Mouse (Mus musculus): ENCODE data around the gene Olfr576.

Gene Olfr576

DNA sequence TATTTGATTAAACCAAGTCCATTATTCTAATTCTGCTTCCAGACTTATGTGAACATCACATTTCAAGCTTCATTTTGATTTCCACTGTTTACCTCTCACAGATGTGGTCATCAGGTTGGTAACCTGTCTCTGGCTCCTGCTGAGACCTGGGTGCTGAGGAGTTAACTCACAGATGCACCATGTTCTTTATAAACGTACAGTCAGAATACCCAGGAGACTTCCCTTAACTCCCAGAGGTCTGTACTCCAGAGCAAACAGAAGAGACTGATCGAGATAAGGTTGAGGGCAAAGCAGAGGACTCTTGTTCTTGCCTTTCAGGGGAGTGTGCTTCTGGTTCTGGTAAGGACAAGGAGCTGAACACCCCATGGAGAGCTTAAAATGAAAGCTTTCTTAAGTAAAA is at the start of gene Olfr576:
Gene Olfr576 (plus strand): TSS at position 301 of the 400 bp plus-strand sequence.
- no peak for DNase-seq

DNA sequence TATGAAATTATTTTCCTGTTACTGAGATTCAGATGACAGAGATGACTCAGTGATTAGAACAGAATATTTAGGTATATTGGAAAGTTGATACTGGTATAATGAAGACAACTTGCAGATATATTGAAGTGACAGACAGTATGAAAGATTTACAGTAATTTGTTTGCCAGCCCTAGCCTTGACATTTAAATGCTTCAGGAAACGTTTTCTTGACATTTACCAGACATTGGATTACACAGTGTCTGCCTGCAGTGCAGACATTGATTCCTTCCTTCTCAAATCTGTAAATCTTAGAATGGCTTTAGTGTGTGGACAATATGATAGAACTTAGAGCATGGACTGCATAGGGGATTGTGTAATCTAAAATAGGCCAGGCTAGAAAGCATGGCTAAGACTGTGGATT is 47.2 kb upstream of the Olfr576 start:
- DNase-seq: no peak

DNA sequence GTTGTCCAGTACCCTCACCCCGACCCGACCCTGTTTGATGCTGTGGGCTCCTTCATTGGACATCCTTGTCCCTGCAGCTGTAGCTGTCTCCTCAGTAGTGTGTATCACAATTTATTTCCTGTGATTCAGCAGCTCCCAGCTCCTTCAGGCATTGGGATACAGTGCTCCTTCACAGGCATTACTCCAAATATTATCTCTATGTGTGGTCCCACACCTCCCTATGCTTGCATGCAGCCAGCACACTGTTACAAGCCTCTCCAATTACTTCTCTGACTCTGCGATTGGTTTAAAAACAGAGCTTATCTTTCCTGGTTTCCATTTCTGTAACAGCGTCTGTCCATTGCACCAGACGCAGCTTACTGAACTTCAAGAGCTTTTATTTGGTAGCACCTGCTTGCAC is 46.1 kb upstream of the Olfr576 start:
- DNase-seq: no peak

DNA sequence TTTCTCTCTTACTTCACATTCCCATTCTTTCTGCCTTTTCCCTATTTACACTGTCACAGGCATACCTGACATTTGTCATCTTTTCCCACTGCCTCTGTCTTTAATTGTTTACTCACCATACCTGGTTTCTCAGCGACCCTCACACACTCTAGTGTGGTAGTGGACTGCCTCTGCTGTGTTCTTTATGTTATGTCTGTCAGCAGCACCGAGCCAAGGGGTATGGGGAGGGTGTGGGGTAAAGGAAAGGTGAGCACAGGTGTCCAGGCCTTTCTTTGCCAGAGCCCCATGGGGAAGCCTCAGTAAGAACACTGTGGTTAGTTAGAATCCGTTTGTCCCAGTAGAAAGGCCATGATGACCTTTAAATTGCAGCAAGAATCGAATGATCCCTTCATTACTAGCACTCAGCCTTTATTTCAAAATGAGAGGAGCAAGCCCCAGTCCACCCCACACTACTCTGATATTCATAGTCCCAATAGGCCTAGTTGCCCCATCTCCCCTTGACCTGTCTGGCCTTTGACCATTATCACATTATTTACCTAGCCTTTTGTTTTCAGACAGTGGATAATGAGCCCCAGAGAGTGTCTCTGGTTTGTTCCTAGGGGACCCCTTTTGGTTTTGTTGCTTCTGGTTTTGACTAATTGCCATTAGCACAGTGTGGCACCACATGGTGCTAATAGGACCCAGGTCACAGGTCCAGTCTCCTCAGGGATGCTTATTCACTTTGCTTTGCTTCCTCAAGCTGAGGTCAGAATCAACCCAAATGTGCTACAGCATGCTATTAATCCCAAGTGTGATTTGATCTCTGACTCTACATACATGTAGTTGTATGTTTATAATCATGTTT is 45.2 kb upstream of the Olfr576 start, which contains the start of gene Olfr571:
Gene Olfr571 (minus strand): TSS at position 505 of the 844 bp plus-strand sequence.
- DNase-seq: no peak

DNA sequence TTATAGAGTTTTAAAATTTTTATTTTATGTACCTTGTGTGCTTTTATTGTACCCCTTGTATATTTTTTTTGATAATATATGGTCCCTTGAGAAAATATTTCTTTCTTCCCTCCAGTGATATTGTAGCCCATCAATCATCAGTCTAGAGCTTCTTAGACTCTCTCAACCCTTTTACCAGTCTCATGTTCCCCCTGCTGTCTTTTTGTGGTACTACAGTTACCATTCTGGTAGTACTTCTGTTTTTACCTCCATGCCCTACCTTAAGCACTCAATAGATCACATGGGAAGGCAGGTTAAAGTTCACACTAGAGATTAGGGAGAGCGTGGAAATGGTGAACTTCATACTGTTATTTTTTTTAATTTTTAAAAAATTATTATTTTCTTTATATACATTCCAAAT is 42.8 kb upstream of the Olfr576 start:
- peak; percentile 71 for DNase-seq

DNA sequence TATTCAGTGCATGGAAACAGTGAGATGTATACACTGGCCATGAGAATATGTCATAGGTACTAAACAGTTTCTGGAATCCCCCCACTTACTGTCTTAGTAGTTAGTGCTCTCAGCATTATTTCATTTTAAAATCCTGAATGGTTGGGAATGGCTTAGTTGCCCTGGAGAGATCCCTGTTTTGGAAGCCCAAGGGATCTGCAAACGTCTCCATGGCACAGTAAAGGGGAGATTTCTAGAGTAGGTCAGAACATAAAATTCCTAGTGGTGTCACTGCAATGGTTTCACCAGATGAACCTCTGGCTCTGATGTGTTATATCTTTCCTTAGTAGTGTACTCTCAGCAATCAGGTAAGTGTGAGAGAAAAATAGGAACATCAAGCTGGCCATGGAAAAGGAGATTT is 38.4 kb upstream of the Olfr576 start, which contains the start of gene Olfr572:
Gene Olfr572 (plus strand): TSS at position 301 of the 400 bp plus-strand sequence.
- DNase-seq: no peak

DNA sequence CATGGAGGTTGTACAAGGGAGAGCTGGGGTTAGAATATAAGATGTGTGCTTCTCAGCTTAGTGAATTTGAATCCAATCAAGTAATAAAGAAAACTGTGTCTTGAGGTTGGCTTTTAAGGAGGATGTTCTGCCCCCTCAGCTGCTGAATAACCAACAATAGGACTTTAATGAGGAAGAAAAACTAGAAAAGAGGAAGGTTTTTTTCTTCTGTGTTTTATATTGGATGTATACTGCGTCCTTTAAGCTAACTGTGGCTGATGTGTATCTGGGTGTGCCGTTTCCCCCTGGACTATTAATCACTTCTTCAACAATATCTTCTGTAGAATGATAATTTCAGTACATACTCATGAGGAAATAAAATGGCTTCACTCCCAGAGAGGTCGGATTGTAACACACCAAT is 35.4 kb upstream of the Olfr576 start:
- DNase-seq: no peak

DNA sequence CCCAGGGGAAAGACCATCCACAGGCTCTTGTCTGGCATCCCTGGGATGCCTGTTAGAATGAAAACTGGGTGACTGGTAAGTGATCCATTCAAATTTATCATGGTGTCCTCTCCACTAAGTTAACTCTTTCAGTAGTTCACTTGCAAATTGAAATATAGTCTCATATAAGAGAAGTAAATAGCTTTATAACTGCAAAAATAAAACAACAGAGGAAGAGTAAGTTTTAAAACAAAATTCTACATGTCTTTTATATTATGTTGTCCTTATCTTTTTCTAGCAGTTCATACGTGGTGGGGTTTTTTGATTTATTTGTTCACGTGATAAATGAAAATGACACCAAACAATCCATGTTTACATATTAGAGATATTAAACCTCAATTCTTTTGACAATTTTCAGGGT is 20.0 kb upstream of the Olfr576 start, which contains the start of gene Olfr573-ps1:
Gene Olfr573-ps1 (minus strand): TSS at position 101 of the 400 bp plus-strand sequence.
- no peak for DNase-seq

DNA sequence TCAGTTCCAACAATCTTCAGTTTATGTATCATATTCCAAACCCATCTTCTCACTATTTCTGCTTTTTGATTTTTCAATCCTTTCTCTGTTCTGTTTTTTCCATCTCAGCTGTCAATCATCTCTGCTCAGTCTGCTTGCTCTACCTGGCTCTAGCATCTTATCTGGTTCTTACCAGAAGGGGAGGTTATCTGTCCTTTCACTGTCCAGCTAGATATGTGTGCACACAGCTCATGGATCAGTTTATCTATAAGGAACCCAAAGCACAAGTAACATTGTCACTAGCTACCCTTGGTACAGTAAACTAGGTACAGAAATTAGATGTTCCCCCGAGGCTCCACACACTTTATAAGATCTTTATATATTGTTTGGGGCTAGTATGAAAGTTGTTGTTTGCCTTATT is 19.0 kb upstream of the Olfr576 start:
- DNase-seq: no peak

DNA sequence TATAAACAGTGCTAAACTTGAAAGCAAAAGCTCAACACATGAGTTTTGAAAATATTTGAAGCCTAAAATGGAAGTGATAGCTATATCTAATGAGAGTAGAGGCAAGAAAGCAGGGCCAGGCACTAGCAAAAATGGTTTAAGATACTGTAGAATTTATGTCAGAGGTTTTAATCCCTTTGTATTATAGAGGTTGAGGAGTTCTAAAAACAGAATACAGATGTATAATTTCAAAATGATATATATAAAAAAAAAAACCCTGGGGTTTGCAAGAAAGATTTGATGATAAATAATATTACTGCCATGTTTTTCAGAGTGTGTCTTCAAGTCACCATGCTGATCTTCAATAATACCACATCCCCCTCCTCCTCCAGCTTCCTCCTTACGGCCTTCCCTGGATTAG is 14.3 kb upstream of the Olfr576 start, which contains the start of gene Olfr574:
Gene Olfr574 (plus strand): TSS at position 301 of the 400 bp plus-strand sequence.
- DNase-seq: no peak

DNA sequence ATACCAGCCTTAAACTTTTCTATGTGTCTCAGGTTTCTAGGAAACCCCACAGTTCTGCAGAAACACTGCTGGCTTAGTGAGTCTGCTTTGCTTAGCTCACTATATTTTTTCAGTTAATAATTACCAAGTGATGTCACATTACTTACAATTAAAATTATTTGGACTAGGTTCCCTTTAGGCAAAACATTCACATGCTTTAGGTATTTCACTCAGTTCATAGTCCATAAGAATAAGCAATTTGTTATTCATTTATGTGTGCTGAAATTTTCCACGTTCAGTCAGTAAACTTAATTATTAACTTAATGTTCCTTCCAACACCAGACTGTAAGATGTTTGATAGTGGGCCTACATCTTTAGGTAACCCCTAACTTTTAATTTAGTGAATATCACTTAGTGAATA is 11.7 kb upstream of the Olfr576 start:
- no peak for DNase-seq

DNA sequence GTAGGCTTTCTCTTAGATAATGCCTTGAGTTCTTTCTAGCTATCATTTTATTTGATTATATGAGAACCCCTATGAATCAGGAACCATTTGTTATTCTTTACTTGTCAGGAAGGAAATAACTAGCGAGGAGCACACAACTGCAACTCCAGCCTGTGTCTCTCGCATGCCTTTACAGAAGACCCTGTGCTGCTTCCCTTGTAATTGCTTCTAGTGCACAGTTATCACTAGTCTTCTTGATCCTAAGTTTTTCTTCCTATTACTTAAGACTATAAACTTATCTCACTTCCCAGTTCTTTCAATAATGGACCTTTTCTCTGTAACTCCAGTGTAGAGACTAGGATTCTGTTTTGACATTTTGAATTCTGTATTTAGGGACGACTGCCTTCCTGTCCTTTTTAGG is 4.3 kb upstream of the Olfr576 start:
- no peak for DNase-seq

DNA sequence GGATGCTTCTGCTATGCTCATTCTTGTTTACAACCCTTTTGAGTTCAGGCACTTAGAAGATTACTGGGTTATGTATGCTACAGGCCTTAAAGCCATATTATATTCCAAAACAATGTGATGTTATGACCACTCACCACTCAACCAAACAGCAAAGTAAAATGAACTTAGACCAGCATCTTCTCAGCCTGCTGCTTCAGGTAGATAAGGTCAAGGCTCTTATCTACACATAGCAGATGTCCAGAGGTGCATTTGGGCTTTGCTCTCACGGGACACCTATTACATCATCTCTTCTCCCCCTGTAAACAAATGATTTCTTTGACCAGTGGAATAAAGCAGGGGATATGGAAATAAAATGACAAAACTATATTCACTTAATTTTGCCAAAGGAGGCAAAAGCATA is 3.9 kb upstream of the Olfr576 start, which contains the start of gene Olfr575:
Gene Olfr575 (minus strand): TSS at position 183 of the 400 bp plus-strand sequence.
- DNase-seq: no peak

DNA sequence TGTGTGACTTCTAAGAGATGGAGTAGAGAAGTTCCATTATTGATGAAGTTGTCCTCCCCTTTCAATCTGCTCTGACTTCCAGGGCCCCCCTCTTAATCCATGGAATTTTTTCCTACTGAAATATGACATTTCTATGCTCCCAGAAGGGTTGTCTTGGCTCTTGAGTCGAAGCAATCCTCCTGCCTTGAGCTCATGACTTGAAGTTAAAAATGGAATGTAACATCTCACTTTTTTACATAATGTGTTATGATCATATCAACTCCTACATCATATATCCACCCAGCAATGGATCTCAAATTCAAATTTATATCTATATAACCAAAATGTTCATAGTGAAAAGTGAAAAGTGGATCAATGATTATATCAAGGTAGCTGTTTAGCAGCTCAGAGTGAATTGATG is 11.9 kb downstream of the Olfr576 start:
- no peak for DNase-seq

DNA sequence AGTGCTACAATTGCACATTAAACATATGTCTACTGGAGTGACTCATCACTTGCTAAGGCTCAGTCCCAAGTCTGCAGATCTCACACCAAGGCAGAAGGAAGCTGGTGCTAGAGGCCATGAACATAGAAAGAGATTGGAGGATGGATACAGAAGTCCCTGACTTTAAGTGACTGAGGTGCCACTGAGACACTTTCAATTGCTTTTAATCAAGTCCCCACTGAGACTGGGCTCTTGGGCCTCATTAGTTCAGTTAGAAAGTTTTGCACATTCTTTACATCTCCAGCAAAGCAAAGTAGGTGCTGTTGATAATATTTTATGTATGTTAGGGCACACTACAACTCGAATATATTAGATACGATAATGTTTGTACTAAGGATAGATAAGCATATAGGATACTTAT is 13.4 kb downstream of the Olfr576 start, which contains the start of gene Olfr577:
Gene Olfr577 (minus strand): TSS at position 101 of the 400 bp plus-strand sequence.
- DNase-seq: no peak

DNA sequence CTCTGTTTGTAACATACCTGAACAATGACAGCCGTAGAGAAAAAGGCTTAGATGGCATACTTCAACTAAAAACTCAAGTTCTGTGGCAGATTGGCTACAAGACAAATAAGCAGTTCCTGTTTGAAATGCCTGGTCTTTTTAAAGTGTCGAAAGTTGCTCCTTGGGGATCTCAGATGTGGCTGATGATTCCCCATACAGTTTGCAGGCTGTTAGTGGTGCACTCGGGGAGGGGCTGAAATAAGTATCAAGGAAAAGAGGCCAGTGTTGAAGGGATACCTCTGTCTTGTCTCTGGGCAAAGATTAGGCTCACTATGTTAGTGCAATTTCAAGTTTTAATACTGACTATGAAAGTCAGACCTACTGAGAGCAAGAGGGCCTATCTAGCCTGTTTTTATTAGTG is 26.8 kb downstream of the Olfr576 start, which contains the start of gene Olfr578:
Gene Olfr578 (minus strand): TSS at position 101 of the 400 bp plus-strand sequence.
- no peak for DNase-seq

All from retina, postnatal 1 day (tissue).